Mouse (Mus musculus) spleen, adult 18-20 months (tissue): Measurements from ENCODE around the gene Nav2.

Experiments
- DNase-seq, 2 experiments: peaks; one replicate each; pipeline ENCODE4 v3.0.0; 2022; ENCODE audit warnings: mixed read lengths in 2 of 2

The Nav2 gene

DNA sequence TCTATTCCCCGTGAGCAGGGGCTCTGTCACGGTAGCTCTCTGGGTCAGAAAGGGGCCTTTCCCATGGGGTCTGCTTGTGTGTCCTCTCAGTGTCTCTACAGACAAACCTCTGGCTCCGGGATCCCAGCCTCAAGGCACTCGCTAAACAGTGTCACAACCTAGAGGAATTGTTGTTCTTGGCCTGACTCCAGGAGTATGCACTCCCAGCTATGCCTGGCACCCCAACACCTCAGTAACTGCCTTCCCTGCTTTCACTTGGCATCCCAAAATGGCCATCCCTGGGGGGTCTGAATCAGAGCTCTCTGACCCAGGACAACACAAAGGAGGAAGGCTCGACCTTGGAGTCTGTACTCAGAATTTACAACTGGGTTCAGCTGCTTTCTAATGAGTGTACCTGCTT is 317.2 kb downstream of the Nav2 start:
- DNase-seq, result no peak

DNA sequence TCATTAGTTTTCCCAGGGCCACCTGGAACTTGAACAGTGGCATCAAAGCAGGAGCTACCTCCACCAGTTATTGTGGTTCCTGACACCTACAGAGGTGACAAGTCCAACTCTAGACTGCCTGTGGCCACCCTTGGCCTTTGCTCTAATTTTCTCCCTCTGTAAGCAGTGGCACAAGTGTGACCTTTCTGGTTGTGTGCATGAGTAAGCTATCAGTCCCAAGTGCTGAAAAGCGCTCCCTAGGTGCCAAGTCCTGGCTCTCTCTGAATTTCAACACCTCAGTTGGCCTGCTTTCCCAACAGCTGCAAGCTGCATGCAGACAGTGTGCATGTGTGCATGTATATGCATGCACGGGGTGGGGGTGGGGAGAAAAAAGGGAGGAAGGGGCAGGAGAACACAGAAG is 324.5 kb downstream of the Nav2 start:
- no peak for DNase-seq

DNA sequence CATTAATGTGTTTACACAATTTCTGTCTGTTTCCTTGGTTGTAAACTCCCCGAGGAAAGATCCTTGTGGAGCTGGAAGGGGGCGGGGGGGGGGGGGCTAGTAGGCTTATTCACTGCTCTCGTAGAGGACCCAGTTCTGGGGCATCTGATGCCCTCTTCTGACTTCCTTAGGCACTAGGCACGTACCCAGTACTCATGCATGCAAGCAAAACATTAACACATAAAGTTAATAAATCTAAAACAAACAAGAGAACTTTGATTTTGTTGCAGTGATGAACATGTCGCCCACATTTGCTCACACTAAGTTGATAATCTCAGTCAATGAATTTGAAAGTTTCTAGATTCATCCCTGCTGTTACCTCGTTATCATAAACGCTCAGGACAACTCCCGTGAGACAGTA is 325.8 kb downstream of the Nav2 start:
- no peak for DNase-seq

DNA sequence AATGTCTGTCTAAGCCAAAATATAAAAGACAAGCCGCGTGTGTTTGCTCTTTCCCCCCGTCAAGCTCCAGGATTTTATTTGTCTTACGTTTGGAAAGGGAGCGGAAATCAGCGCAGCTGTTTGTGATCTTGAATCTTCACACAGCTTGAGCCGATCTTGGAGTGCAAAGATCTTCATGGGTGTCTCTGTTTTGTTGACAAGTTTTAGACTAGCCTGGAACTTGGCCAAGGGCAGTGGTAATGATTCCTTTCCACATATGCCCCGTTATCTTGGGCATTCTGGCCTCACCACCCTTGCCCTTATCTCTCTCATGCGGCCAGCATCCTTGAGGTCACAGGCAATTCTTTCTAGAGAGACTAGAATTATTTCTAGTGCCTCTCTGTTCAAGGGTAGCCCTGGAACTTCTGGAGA is 326.8 kb downstream of the Nav2 start:
- DNase-seq, result no peak

DNA sequence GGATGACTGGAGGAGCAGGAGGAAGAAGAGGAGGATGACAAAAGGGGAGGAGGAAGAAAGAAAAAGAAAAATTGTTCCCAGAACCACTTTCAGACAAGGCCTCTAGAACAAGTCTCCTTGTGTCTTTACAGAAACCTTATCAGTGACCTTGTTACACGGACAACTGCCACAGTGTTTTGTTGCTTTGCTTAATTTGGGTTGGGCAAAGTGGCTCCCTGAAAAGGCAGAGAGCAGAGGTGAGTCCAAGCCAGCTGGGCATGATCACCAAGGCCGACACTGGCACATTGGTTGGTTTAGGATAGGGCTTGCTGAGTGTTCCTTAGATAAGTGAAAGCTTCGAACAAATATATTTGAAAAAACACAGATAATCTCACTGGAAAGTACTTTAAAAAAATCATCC is 327.3 kb downstream of the Nav2 start:
- no peak for DNase-seq

DNA sequence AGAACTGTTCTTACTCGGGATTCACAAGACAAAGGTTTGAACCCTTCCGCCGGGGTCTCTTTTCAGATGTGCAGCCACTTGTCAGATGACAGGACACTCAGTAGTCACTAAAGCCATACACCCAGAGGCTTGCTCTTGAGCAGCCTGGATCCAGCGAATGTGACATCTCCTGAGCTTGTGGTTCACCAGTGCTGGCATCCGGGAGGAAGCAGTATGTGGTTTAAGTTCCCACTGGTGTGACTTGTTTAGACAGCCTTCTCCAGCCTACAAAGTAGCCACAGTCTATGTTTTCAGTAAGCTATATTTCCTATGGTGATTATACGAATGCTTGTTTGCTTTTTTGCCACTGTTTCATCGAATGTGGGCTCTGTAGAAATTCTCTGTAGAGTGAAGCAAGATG is 331.9 kb downstream of the Nav2 start:
- DNase-seq, result no peak

DNA sequence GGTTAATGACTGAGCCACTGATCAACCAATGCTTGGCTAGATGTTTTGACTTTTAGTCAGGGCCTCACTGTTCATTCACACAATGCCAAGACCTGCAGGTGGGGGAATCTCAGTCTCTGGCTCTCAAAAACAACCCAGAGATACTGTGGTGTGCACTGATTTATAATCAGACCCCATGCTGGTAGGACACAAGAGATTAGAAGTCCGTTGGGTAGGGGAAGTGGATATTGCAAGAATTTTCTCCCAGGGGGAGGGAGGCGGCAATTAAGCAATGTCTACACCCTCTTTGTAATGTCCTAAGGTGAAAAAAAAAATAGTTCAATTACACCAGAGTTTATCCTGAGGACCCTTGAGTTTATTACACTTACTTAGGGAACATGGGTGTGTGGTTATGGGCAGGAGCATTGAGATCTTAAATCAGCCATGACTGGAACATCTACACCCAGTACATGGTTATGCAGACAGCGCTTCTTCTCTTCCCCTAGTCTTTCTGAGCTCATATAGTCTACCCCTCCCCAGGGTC is 332.8 kb downstream of the Nav2 start:
- no peak for DNase-seq

DNA sequence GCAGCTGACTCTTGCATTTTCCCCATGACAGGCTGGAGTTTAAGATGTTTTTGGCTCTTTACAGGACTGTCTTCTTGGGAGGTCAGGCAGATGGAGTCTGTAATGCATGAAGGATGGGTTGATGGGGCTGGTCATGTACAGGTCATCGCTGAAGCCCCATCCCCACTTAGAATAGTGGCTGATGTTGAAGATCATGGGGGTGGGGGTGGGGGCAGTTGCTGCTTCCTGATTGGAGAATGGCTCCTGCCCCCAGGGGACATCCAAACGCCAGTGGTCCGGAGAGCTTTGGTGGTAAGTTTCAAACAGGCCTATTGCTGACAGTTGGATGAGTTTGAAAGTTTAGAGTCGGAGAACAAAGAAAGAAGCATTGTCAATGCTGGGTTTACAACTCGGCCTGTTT is 333.7 kb downstream of the Nav2 start:
- DNase-seq, result no peak

DNA sequence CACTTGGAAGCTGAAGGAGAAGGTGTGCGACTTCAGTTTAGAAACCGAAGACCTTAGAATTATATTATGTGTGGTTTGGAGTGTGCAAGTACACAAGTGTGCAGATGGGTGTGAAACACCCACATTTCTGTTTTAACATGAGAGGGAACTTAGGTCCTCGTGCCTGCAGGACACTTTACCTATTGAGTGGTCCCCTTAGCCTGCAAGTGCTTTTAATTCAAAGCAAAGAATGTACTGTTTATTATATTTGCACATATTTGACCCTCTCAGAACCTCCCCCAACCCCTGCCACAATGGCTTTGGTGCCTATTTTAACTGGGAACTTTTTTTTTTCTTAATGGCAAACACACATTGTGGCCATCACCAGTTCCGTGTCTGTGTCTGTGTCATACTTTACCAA is 334.6 kb downstream of the Nav2 start:
- DNase-seq, result no peak

DNA sequence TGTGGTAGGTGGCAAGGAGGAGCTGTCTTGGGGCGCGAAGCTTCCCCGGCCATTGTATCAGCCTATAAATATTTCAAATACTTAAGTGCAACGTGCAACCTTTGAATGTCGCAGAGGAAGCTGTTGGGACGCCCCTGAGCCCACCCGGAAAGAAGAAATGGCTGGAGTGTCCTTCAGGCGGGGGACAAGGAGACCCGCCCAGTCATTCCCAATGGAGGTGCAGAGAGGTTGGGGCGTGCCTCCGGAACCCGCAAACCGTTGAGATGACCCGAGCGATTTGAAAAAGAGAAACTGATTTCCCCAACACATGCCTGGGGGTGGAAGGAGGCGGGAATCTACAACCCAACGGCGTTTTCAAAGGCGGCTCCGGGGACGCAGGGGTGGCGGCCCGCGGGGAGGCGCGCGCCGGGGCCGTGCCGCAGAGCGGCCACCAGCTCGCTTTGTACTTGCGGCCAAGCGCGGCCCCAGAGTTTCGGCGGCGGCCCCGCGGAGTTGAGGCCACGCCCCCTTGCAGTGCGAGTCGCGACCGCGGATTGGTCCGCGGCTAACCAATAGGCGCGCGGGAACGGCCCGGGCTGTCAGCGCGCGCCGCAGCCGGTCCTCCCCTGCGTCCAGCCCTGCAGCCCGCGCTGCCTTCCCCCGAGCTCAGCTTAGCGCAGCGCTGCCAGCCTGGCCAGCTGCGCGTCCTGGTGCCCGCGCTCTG is 337.2 kb downstream of the Nav2 start:
- peak; percentile 70 to 81 for DNase-seq

DNA sequence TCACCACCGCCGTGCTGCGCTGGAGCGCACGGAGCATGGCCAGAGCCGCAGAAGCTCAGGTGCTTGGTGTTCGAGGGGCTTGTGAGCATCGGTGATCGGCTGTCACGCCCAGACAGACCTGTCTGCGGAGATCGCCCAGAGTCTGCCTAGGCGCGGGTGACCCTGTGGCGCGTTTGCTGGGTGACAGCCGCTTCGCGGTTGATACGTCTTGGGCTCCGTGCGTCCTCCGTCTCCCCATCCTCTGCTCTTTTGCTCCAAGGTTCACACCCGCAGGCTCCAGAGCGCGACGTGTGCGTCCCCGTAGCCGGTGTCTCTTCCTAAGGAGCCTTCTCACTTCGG is 337.7 kb downstream of the Nav2 start:
- DNase-seq, result no peak

DNA sequence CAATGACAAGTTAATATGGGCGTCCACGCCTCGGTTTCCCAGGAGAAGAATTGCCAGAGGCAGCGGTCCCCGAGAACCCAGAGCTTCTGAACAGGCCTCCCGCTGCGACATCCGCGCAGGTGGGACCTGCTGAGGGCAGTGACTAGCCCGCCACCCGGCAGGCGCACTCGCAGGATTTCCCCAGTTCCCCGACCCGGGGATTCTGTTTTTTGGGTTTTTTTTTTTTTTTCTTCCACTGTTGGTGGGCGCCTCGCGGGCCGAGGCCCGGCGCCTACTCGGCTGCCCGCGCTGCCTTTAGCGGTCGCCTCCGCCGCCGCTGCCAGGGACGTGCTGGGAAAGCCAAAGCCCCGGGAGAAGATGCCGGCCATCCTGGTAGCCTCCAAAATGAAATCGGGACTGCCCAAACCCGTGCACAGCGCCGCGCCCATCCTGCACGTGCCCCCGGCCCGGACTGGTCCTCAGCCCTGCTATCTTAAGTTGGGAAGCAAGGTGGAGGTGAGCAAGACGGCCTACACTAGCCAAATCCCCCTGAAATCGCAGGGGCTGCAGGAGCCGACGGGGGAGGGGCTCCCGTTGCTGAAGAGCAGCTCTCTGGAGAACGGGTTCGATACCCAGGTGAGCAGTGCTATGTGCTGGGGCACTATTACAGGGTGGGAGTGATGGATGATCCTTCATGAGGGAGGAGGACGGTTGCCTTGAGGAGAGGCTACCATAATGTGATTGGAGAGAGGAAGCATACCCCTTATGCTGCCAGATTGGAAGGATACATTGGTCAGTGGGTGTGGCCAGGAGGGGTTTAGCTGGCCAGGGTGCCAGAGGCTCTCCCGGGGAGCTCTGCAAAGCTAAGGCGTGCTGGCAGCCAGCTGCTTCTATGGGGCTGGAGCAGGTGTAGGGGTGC is 338.3 kb downstream of the Nav2 start:
- peak in 1 of 2 experiments; percentile 14 for DNase-seq

DNA sequence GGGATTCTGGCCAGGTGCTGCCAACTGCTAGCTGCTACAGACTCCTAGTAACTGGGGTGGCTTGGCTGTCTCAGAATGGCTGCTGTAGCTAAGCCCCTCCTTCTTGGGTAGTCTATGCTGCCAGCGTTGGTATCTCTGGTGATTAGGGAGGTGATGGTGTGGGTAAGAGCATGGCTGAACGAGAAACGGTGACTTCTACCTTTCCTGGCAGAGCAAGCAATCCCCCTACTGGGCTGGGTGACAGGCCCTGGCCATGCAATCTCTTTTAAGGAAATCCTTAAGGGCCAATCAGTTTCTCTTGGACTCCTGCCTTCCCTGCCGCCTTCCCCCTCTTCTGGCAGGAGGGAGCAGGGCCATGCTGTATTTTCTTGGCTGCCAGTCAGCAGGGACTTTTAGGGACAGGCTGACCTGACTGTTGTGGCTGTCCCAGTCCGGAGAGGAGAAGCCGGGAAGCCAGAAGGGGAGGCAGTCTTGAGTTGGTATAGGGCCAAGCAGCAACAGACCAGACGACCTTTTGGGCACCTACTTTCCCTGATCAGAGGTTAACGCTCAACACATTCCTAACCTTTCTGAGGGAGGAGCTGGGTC is 339.3 kb downstream of the Nav2 start:
- DNase-seq, result no peak

DNA sequence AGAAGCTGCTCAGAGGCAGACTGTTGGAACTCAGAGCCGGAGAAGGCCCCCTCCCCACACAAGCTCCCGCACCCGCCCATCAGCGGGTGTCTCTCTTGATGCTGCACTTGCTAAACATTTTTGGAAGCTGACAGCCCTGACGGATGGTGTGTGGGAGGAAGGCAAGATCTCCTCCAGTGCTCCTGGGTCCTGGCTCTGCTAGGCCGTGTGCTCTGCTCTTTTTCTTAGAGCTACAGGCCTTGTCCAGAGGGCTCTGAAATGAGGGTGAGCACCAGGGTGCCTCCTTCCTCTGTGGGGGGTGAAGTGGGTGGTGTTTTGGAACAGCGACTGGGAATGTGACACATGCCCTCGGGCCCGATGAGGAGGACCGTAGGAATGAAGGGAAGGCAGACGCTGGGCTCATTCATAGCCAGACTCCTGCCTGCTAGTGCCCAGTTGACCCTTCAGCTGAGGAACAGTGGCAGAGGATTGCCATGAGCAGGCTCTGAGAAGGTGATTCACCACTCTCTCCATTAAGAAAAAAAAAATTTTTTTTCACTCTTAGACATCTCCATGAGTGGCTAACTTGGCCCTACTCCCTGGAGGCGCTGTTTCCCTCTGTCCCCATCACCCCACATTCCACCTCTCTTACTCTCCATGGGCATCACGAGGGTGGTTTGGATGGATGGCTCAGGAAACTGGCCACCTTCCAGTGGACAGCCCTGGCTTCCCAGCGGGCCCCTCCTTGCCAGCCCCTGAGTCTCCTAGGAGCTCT is 340.0 kb downstream of the Nav2 start:
- DNase-seq, result no peak

DNA sequence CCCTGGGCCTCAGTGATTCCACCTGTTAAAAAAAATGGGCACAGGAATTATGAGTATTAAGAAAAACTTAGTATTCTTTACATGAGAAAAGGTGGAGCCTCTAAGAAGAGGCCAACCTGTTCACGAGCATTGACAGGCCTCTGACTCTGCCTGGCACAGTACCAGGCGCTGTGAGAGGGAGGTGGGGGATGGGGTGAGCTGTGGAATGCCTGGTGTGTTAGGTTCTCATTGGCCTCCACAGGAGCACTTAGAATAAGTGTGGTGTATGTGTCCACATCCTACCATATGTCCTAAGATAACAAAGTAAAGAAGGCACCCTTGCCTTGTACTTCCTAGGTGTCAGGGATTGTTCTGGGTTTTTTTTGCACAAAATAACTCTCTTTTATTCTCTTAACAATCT is 340.9 kb downstream of the Nav2 start:
- DNase-seq, result no peak

DNA sequence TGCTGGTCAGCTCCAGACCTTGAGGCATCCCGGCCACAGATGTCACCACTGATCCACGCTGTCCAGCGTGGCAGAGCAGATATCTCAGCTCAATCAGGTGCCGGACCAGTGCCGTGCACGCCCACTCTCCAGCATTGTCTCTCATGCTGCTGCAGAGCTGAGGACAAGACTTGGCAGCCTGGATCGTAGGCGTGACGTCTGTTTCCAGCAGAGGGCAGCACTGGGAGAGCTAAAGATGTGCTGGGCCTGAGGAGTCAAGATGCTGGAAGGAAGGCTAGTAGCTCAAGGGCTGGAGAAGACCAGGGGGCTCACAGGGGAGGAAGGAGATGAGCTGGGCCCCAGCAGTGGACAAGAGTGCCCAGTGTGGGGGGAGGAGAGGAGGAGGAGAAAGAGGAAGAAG is 341.5 kb downstream of the Nav2 start:
- peak in 1 of 2 experiments; percentile 63 for DNase-seq

DNA sequence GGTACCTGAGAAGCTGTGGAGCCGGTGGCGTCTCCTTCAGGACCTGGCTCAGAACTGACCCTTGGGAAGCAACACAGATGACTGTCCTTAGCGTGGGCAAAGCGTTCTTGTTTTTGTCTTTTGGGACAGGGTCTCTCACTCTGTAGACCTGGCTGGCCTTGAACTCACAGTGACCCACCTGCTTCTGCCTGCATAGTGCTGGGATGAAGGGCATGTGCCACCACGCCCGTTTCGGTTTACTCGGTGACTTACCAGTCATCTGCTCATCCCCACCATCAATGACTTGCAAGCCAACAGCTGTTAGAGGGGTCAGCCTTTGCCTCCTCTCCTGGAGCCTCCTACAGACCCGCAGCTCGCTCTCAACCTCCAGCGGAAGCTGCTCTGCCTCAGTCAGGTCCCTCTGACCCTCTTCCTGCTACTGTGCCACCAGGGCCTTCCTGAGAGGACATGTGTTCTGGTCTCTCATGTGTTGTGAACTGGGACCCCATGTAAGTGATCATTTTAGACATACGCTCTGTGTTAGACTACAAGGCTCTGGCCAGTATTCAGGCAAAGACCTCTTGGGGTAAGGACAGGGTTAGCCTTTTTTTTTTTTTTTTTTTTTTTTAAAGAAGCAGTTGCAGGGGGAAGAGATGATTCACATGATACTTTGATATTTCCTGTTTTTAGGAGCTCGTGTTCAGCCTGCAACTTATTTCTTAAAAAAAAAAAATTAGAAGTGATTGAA is 342.2 kb downstream of the Nav2 start:
- no peak for DNase-seq

DNA sequence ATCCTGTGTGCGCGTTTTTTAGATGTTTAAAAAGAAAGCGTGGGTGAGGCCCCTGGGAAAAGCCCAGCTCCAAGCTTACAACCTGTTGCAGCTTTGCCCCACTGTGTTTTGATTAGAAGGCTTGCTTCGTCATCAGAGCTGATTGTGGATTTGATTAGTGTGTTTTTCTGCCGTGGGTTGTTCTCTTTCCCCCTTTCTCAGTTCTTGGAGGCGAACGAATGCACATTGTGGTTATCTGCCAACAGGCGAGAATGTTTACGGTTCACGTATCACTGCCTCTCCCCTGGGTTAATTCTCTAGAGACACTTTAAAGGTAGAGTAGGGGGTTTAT is 342.8 kb downstream of the Nav2 start:
- DNase-seq, result no peak

DNA sequence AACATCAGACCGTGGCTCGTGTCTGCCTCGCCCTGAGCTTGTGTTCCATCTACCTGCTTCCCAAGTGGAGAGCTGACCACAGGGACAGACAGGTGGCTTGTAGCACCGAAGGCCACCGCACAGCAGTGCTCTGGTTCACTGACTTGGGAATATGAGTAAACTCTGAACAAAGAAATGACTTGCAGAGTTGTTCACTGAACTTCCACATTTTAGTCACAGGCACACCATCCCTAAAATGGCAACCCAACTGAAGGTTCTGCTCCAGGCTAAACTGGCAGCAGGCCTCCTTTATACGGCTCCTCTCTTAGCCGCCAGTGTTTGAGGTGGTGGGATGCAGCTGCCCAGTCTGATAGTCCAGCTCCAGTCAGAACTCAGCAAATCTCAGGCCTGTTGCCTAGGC is 343.9 kb downstream of the Nav2 start:
- DNase-seq, result no peak

DNA sequence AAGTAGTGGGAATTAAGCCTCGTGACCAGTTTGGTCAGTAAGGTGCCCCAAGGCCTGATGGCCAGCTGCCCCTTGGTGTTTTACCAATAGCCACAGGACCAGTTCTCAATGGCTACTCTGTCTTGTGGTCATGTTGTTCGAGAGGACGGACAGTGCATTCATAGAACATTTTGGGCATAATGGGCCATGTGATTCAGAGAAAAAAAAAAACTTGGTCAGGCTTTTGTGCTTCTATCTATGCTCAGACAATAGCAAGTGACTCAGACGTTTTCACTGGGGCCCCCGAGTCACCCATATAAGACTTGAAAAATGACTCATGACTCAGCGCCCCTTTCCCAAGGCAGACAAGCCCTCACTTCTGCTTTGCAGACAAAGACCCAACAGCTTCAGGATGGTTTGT is 344.4 kb downstream of the Nav2 start:
- no peak for DNase-seq

DNA sequence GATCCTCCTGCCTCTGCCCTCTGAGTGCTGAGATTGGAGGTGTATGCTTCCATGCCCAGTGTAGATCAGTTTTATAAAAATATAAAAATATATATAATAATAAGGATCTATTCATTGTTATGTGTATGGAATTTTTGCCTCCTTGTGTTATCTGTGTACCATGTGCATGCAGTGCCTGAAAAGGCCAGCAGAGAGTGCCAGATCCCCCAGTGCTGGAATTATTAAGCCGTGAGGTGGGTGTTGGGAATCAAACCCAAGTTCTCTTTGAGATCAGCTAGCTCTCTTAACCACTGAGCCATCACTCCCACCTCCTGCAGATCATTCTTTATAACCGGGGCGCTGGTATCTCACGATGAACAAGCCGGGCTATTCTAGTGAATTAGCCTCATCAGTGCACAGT is 346.5 kb downstream of the Nav2 start:
- DNase-seq, result no peak

DNA sequence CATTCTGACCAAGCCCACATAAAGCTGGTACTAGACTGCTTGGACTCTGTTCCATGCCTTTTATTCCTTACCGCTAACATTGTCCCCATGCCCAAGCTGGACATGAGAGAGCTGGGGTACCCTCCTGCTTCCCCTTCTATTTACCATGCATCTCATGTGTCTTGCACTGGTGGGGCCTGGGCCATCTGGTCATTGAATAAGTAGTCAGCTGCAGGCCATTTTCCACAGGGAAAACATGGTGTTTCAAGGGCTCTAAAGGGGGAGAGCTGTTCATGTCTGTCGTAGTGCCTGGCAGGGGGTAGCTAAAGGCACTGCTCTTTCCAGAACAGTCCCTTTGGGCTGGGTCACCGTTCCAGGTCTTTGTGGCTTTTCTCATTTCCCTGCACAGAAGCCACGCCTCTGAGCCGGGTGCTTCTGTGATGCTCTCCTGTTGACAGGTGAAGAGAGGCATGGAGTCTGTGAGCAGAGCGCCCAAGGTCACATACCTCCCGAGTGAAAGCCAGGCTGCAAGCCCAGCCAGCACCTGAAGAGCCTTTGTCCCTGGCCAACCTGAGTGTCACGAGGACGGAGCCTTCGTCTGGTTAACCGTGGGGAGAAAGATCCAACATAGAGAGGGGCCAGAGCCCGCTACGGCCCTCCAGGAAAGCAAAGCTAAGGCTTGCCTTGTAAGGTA is 348.9 kb downstream of the Nav2 start:
- no peak for DNase-seq
